In the genomic region with DNA sequence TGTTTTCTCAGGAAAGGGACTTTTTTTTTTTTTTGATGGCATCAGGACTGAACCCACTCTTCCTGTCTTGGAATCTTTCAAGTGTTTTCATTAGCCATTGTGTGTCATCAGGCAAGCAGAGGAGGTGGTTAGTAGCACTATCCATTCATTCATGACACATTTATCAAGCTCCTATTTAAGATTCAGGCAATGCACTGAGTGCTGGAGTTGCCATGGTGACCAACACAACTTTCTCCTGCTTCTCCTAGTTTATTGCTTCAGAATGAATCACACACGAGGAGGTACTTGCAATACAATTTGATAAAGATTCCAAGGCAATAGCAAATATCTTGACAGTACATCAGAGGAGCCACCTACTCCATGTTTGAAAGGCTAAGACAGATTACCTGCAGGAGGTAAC, we compare ENCODE assay signal across 11 mouse cellular contexts. TPM values are rescaled to one million over a fixed set of nuclear protein-coding genes. Genes with fewer than 3 reads are reported as not detected.
A peak's percentile ranks its signal among the peaks of the same experiment; 100 is the strongest.
DNase-seq lines count a peak whose midpoint lies in the region; ATAC-seq lines count a peak whose summit lies in the region.
"Had no signal": no experiment of that assay in that cellular context is flagged by ENCODE, and none has a peak within 500 bp of the region (broad histone marks: within the 10 kb centered on the region; RNA-seq: fewer than 3 reads in every experiment).

No protein-coding gene starts in this region.

- 8% methylated on average over 1 of the region's 1 CpGs for WGBS in midbrain, embryonic 13.5 days
- 40% methylated on average over 1 of the region's 1 CpGs for WGBS in midbrain, embryonic 11.5 days
- 66% methylated on average over 1 of the region's 1 CpGs for WGBS in limb, embryonic 10.5 days

- H3K9me3 ChIP-seq in midbrain, embryonic 13.5 days, result no peaks in the 10 kb centered on the region
- H3K9me3 ChIP-seq in midbrain, embryonic 11.5 days (ENCODE audit: control insufficient read depth, low read length), result no peaks in the 10 kb centered on the region
- no peaks in the 10 kb centered on the region for H3K9me3 ChIP-seq in limb, embryonic 10.5 days (replicated peaks)

- H3K4me2 ChIP-seq in midbrain, embryonic 13.5 days (replicated peaks), result no peak overlapping the region
- no peak overlapping the region for H3K4me2 ChIP-seq in midbrain, embryonic 11.5 days

- H3K4me1 ChIP-seq in midbrain, embryonic 13.5 days (replicated peaks), result peaks cover 9% of the 10 kb centered on the region
- H3K4me1 ChIP-seq in midbrain, embryonic 11.5 days (ENCODE audit: control insufficient read depth, insufficient read depth, low read length), result no peaks in the 10 kb centered on the region
- no peaks in the 10 kb centered on the region for H3K4me1 ChIP-seq in limb, embryonic 10.5 days

- ATAC-seq in midbrain, embryonic 13.5 days, result peak; percentile 63
- ATAC-seq in midbrain, embryonic 11.5 days (ENCODE audit: low FRiP score), result no peak

- no peak overlapping the region for H3K9ac ChIP-seq in midbrain, embryonic 13.5 days (replicated peaks)
- no peak overlapping the region for H3K9ac ChIP-seq in midbrain, embryonic 11.5 days (ENCODE audit: low read length)

- H3K27me3 ChIP-seq in midbrain, embryonic 13.5 days, result no peaks in the 10 kb centered on the region
- H3K27me3 ChIP-seq in midbrain, embryonic 11.5 days (ENCODE audit: control insufficient read depth, insufficient read depth, low read length), result no peaks in the 10 kb centered on the region
- no peaks in the 10 kb centered on the region for H3K27me3 ChIP-seq in limb, embryonic 10.5 days (ENCODE audit: low read depth, poor library complexity, severe bottlenecking)

- DNase-seq in midbrain, embryonic 11.5 days (ENCODE audit: low spot score, missing footprints), result no peak
- DNase-seq in fibroblast of lung, adult 2 months (ENCODE audit: low read depth), result peak; percentile 67
- peak; percentile 67 to 79 for DNase-seq in left cerebral cortex, adult 9 months (ENCODE audit: low spot score in 2 of 2)
- peak; percentile 50 for DNase-seq in right cerebral cortex, postnatal 25 days
- no peak for DNase-seq in limb, embryonic 10.5 days (ENCODE audit: low spot score)
- no peak for DNase-seq in spleen, postnatal 36 days (ENCODE audit: low spot score in 2 of 2)
- DNase-seq: gastrocnemius, postnatal 25 days; lung, postnatal 10 days had no signal

- no peaks in the 10 kb centered on the region for H3K36me3 ChIP-seq in midbrain, embryonic 13.5 days
- H3K36me3 ChIP-seq in midbrain, embryonic 11.5 days (ENCODE audit: control insufficient read depth, insufficient read depth, low read length), result no peaks in the 10 kb centered on the region
- no peaks in the 10 kb centered on the region for H3K36me3 ChIP-seq in limb, embryonic 10.5 days

- H3K4me3 ChIP-seq in midbrain, embryonic 13.5 days (replicated peaks), result no peak overlapping the region
- no peak overlapping the region for H3K4me3 ChIP-seq in midbrain, embryonic 11.5 days (ENCODE audit: low read depth, low read length)
- no peak overlapping the region for H3K4me3 ChIP-seq in limb, embryonic 10.5 days

- H3K27ac ChIP-seq in midbrain, embryonic 13.5 days, result no peak overlapping the region; the same call in 1 of the 2 replicates
- no peak overlapping the region for H3K27ac ChIP-seq in midbrain, embryonic 11.5 days (ENCODE audit: low read depth, low read length)
- H3K27ac ChIP-seq in limb, embryonic 10.5 days, result no peak overlapping the region

RNA-seq across cellular contexts. Expression of gene Dnase2b, which starts 8.0 kb away (rescaled TPM):
- polyA plus RNA-seq in midbrain, embryonic 13.5 days (2015; fragmentation: Nextera tagmentation; extraction: Ambion mirVana), result not detected in 2 replicates
- polyA plus RNA-seq in midbrain, embryonic 11.5 days (2014; fragmentation: Nextera tagmentation; extraction: Ambion mirVana), result not detected in 2 replicates
- polyA plus RNA-seq in limb, embryonic 10.5 days (2016; fragmentation: Nextera tagmentation; extraction: Ambion mirVana), result 0.05 TPM in 1 of 2 replicates, not detected in the other
- polyA plus RNA-seq: limb, embryonic 11.5 days; stomach, embryonic 14.5 days had no signal

RNA-seq across cellular contexts. Expression of gene Uox, which starts 37.1 kb away (rescaled TPM):
- not detected in 2 replicates for polyA plus RNA-seq in midbrain, embryonic 13.5 days (2015; fragmentation: Nextera tagmentation; extraction: Ambion mirVana)
- 0.11 TPM in 1 of 2 replicates, not detected in the other for polyA plus RNA-seq in midbrain, embryonic 11.5 days (2014; fragmentation: Nextera tagmentation; extraction: Ambion mirVana)
- not detected in 2 replicates for polyA plus RNA-seq in limb, embryonic 10.5 days (2016; fragmentation: Nextera tagmentation; extraction: Ambion mirVana)
- polyA plus RNA-seq: limb, embryonic 11.5 days; stomach, embryonic 14.5 days had no signal

RNA-seq across cellular contexts. Expression of gene 4930503B20Rik, which starts 43.7 kb away (rescaled TPM):
- polyA plus RNA-seq in midbrain, embryonic 13.5 days (2015; fragmentation: Nextera tagmentation; extraction: Ambion mirVana), result not detected in 2 replicates
- not detected in 2 replicates for polyA plus RNA-seq in midbrain, embryonic 11.5 days (2014; fragmentation: Nextera tagmentation; extraction: Ambion mirVana)
- polyA plus RNA-seq in limb, embryonic 10.5 days (2016; fragmentation: Nextera tagmentation; extraction: Ambion mirVana), result not detected in 2 replicates
- polyA plus RNA-seq: limb, embryonic 11.5 days; stomach, embryonic 14.5 days had no signal

Comparison
In these comparisons a context has a peak if more than half of its experiments do, and no peak if none do; other contexts are left out.
1. DNase-seq: peak in fibroblast of lung, adult 2 months (single experiment), left cerebral cortex, adult 9 months (2 of 2) and right cerebral cortex, postnatal 25 days (single experiment); none in midbrain, embryonic 11.5 days (single experiment), limb, embryonic 10.5 days (single experiment) and spleen, postnatal 36 days (0 of 2).